18 mouse cellular contexts compared by ENCODE assay signal in the genomic region with DNA sequence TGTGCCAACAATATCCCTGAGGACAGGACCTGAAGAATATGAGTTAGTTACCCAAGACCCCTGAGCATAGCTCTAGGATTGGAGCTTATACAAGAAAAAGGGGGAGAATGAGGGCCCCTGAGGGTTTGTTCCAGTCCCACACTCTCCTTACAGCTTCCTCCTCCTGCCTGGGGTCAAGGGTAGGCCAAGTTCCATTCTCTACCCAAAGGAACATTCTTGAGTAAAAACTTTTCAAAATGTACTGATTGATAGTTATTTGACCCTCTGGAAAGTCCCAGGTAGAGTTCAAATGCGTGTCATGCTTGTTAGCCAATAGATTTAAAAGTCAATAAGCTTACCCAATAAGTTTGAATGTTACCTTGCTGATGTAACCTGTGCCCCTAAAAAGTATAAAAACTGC.
"Had no signal": no experiment of that assay in that cellular context is flagged by ENCODE, and none has a peak within 500 bp of the region (broad histone marks: within the 10 kb centered on the region; RNA-seq: fewer than 3 reads in every experiment).

No protein-coding gene starts in this region.

- H3K4me3 ChIP-seq: midbrain, embryonic 10.5 days; midbrain, embryonic 12.5 days; myocyte; neural tube, embryonic 13.5 days; neural tube, embryonic 15.5 days had no signal

- H3K27ac ChIP-seq: midbrain, embryonic 10.5 days; midbrain, embryonic 12.5 days; neural tube, embryonic 13.5 days; neural tube, embryonic 15.5 days had no signal

- H3K36me3 ChIP-seq: midbrain, embryonic 10.5 days; midbrain, embryonic 12.5 days; neural tube, embryonic 13.5 days; neural tube, embryonic 15.5 days had no signal

- DNase-seq: lung, embryonic 14.5 days; lung, postnatal 10 days; lung, postnatal 4 days; midbrain, embryonic 14.5 days; retina, postnatal 1 day; right cerebral cortex, adult 18-20 months; right cerebral cortex, postnatal 25 days; right cerebral cortex, postnatal 4 days; spleen, adult 18-20 months; thymus, adult 2 months; thymus, postnatal 25 days; thymus, postnatal 4 days had no signal

- ATAC-seq: midbrain, embryonic 16.5 days had no signal

- H3K27me3 ChIP-seq: midbrain, embryonic 12.5 days; neural tube, embryonic 13.5 days; neural tube, embryonic 15.5 days had no signal

- H3K4me1 ChIP-seq: midbrain, embryonic 10.5 days; midbrain, embryonic 12.5 days; neural tube, embryonic 13.5 days; neural tube, embryonic 15.5 days had no signal

- H3K9ac ChIP-seq: lung, embryonic 14.5 days; midbrain, embryonic 12.5 days; neural tube, embryonic 13.5 days; neural tube, embryonic 15.5 days had no signal

- H3K9me3 ChIP-seq: midbrain, embryonic 10.5 days; midbrain, embryonic 12.5 days; neural tube, embryonic 15.5 days had no signal

- H3K4me2 ChIP-seq: lung, embryonic 14.5 days; midbrain, embryonic 12.5 days; neural tube, embryonic 13.5 days; neural tube, embryonic 15.5 days had no signal
